Mouse (Mus musculus) ES-Bruce4 (cell line): ENCODE data around the gene Atn1.

Experiments
- CTCF ChIP-seq: IDR thresholded peaks from one replicate; pipeline ENCODE4 v1.8.1; 2011; ENCODE audit warnings: low read depth, low read length
- EP300 ChIP-seq: IDR thresholded peaks from 2 replicates; pipeline ENCODE4 v1.6.1; 2011; ENCODE audit warnings: low read depth, low read length; ENCODE audit not compliant: insufficient read depth
- POLR2A ChIP-seq: IDR thresholded peaks from one replicate; pipeline ENCODE4 v1.8.1; 2011; ENCODE audit warnings: low read length; ENCODE audit not compliant: insufficient read depth

- TF ChIP-seq POLR2A (no peak), EP300 (no peak), CTCF (no peak)
Measured at GRCm38 (mm10) chr6:124742839-124743514, 13.3 kb downstream of the Atn1 start.
